Mouse (Mus musculus): ENCODE results near the gene Cd3g. TPM values are rescaled to one million over a fixed set of nuclear protein-coding genes. Genes with fewer than 3 reads are reported as not detected.

Cd3g gene
- total RNA-seq (2023): 100 to 1,000 TPM; 492 to 549 TPM

DNA sequence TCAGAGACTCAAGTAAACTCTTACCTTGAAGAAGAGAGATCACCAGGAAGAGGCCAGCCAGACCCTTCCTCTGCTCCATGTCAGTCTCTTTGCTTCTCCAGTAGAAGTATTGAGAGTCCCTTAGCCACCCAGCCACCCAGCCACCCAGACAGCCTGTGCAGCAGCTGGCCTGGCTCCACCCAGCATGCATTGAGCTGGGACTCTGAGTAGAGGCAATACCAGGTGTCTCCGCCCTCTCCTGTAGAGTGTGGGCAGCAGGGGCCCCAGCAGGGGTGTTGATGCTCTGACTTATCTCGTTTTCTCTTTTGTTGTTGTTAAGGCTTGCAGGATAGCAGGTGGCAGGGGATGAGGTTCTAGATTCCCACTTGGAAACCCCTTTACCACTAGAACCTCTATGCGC is at the start of gene Cd3g:
Gene Cd3g (minus strand): TSS at position 190 of the 400 bp plus-strand sequence.

DNA sequence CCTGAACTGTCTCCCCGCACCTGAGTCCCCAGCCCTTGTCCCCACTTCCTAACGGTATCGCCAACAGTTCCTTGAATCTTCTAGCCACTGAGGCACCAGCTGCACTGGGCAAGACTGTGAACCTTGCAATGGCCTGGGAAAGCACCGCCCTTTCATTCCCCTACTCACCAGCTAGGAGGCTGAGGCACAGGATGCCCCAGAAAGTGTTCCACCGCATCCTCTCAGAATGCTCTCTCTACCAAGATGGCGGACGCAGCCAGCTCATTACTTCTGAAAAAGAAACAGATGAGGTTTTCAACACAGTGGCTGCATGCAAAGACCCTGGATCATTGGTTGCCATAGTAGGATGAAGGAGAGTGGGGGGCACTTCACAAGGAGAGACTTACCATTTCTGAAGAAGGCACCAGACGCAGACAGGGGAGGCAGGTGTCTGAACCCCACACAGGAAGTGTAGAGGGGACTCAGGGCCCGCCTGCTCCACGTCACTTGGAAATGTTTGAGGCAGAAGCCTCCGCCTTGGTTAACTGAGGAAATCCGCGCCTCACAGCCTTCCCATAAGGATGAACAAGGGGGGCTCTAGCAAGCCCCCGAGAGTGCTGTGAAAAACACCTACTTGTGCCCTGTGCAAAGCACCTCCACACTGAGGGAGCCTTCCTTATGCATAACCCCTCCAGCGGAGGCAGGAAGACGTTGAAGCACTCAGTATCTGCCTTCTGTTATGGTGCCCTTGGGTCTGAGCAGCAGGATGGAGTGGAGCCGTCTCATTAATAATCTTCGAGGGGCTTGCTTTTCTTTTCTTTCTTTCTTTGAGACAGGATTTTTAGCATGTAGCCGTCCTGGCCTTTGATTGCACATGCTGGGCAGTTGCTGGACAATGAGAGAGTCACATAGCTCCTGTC is 29.2 kb upstream of the Cd3g start, which contains the start of gene Cd3e:
Gene Cd3e (minus strand): TSS at position 448 of the 899 bp plus-strand sequence.

DNA sequence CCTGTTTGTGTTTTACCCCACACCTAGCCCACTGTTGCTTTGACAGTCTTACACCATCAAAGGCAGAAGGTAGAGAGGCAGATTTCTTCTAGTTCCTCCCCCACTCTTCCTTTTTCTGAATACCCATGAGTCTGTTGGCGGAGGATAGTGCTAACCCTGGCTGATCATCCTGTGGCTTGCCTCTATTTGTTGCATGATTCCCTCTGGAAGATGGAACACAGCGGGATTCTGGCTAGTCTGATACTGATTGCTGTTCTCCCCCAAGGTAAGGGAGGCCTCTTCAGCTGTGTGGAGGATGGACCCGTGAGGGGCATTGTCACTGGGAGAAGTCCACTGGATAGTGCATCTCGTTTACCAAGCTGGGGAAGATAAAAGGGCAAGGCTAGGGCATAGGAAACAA is 1.4 kb upstream of the Cd3g start, which contains the start of gene Cd3d:
Gene Cd3d (plus strand): TSS at position 111 of the 400 bp plus-strand sequence.

DNA sequence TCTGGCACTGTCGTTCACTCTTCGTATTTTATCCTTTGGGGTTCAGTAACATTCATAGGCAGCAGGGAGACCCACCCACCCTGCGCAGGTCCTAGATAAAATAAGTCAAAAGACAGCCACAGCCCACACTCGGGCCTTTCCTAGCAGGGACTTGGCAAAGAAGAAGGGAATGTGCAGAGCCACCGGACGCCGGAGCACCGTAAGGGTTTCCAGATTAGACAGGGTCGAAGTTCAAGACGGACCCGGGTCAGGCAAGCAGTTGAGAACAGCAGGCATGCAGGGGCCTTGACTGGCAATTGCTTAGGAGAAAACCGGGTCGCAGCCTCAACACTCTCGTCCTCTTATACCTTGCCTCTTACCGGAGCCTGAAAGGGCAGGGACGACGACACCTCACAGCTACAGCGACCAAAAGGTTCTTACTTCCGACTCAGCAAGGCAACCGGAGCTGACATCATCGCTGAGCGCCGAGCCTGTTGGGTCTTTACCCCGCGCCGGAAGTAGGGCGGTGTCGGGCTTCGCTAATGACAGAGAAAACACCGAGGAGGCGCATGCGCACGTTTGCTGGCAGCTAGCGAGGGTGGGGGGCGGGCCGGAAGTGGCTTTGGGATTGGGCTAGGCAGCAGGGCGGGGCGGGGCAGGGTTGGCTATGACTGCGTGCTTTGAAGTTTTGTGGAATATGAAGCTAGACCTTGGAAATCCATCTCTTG is 15.0 kb downstream of the Cd3g start, which contains the start of gene Ube4a:
Gene Ube4a (minus strand): TSS at position 475 of the 707 bp plus-strand sequence.

GRCm38 (mm10) chr9:44920374-44921122 is 59.7 kb downstream of the Cd3g start, which contains the start of gene Atp5l:
Gene Atp5l (minus strand): TSS chr9:44920742.

Other genes starting within 250 kb of the Cd3g start
- 1 to 10 TPM; 1.2 to 2.4 TPM for gene Phldb1, start 245.2 kb downstream of the Cd3g start, total RNA-seq (2023)
- 100 to 1,000 TPM; 119 to 126 TPM for gene Arcn1, start 212.6 kb downstream of the Cd3g start, total RNA-seq (2023)
- gene Ift46, start 212.5 kb downstream of the Cd3g start, total RNA-seq (2023): 10 to 100 TPM; 36.9 to 45.6 TPM
- gene Tmem25, start 181.1 kb downstream of the Cd3g start, total RNA-seq (2023): 1 to 10 TPM; 2.7 to 3.3 TPM
- 10 to 100 TPM in 1 of 2 experiments, 1 to 10 TPM in 1; 8.5 to 11.2 TPM for gene Ttc36, start 177.4 kb downstream of the Cd3g start, total RNA-seq (2023)
- 100 to 1,000 TPM; 162 to 179 TPM for gene Kmt2a, start 99.1 kb downstream of the Cd3g start, total RNA-seq (2023)
- gene Atp5l, start 59.7 kb downstream of the Cd3g start, total RNA-seq (2023): 100 to 1,000 TPM; 146 to 149 TPM
- 100 to 1,000 TPM in 1 of 2 experiments, 10 to 100 TPM in 1; 97.0 to 130 TPM for gene Ube4a, start 14.8 kb downstream of the Cd3g start, total RNA-seq (2023)
- 100 to 1,000 TPM; 523 to 573 TPM for gene Cd3d, start 1.4 kb upstream of the Cd3g start, total RNA-seq (2023)
- 100 to 1,000 TPM; 887 to 950 TPM for gene Cd3e, start 29.2 kb upstream of the Cd3g start, total RNA-seq (2023)
- gene Mpzl2, start 59.4 kb upstream of the Cd3g start, total RNA-seq (2023): under 1 TPM in 1 of 2 experiments, not detected in 1; 0.74 TPM
- gene Mpzl3, start 74.8 kb upstream of the Cd3g start, total RNA-seq (2023): 10 to 100 TPM; 11.8 to 14.3 TPM
- 10 to 100 TPM; 17.5 to 22.2 TPM for gene Jaml, start 98.8 kb upstream of the Cd3g start, total RNA-seq (2023)
- under 1 TPM; 0.35 to 0.50 TPM for gene Scn2b, start 137.4 kb upstream of the Cd3g start, total RNA-seq (2023)
- not detected for gene Scn4b, start 158.0 kb upstream of the Cd3g start, total RNA-seq (2023)
- gene BC049352, start 201.6 kb upstream of the Cd3g start, total RNA-seq (2023): under 1 TPM in 1 of 2 experiments, not detected in 1; 0.44 TPM
- gene Tmprss4, start 223.7 kb upstream of the Cd3g start, total RNA-seq (2023): not detected

All from T-cell, adult 66 days (primary cell).